Mouse (Mus musculus) ES-Bruce4 (cell line): ENCODE measurements around the gene Cel. TPM values are rescaled to one million over a fixed set of nuclear protein-coding genes. Genes with fewer than 3 reads are reported as not detected.
"Not testable (repeated sequence)": the region's sequence is repeated elsewhere in the genome, so short reads cannot be mapped to it uniquely, and the experiment has no call there.

Source experiments
- H3K27ac ChIP-seq: 2 replicates; pipeline ENCODE4 v1.5.1; 2012; ENCODE audit warnings: low read length, inconsistent platforms; ENCODE audit not compliant: insufficient read depth
- H3K27me3 ChIP-seq: 2 replicates; pipeline ENCODE4 v1.6.1; 2012; ENCODE audit warnings: mild to moderate bottlenecking, low read length, inconsistent platforms; ENCODE audit not compliant: control insufficient read depth, poor library complexity, insufficient read depth, severe bottlenecking
- H3K36me3 ChIP-seq: 2 replicates; pipeline ENCODE4 v1.6.1; 2012; ENCODE audit warnings: inconsistent platforms, mild to moderate bottlenecking, low read length, moderate library complexity; ENCODE audit not compliant: control insufficient read depth, poor library complexity, insufficient read depth, severe bottlenecking
- H3K4me1 ChIP-seq: one replicate; pipeline ENCODE4 v1.8.1; 2011; ENCODE audit warnings: low read length; ENCODE audit not compliant: control insufficient read depth, insufficient read depth
- H3K4me3 ChIP-seq: 2 replicates; pipeline ENCODE4 v1.5.1; 2011; ENCODE audit warnings: low read depth, mild to moderate bottlenecking, low read length
- H3K9ac ChIP-seq: 2 replicates; pipeline ENCODE4 v1.6.1; 2012; ENCODE audit warnings: low read depth, mild to moderate bottlenecking, inconsistent platforms; ENCODE audit not compliant: poor library complexity, severe bottlenecking
- H3K9me3 ChIP-seq: replicated peaks from 2 replicates; pipeline ENCODE4 v1.6.1; 2012; ENCODE audit warnings: mild to moderate bottlenecking, low read length, inconsistent platforms; ENCODE audit not compliant: control insufficient read depth, poor library complexity, insufficient read depth, severe bottlenecking
- CTCF ChIP-seq: IDR thresholded peaks from one replicate; pipeline ENCODE4 v1.8.1; 2011; ENCODE audit warnings: low read depth, low read length
- EP300 ChIP-seq: IDR thresholded peaks from 2 replicates; pipeline ENCODE4 v1.6.1; 2011; ENCODE audit warnings: low read depth, low read length; ENCODE audit not compliant: insufficient read depth
- POLR2A ChIP-seq: IDR thresholded peaks from one replicate; pipeline ENCODE4 v1.8.1; 2011; ENCODE audit warnings: low read length; ENCODE audit not compliant: insufficient read depth
- polyA plus RNA-seq: library from polyadenylated mRNA; stranded (reverse); fragments of >200 nt; gene quantifications from 2 replicates; pipeline ENCODE4 v1.2.4, GENCODE M21; 2011; ENCODE audit warnings: low read depth; ENCODE audit not compliant: missing spikeins, insufficient read depth, insufficient read length

The Cel gene
- polyA plus RNA-seq, 1 experiment, result not detected

- Histone ChIP-seq H3K27ac (peak overlapping the region; percentile 46), H3K27me3 (no peaks in the 10 kb centered on the region), H3K9ac (peak overlapping the region; percentile 71), H3K4me3 (peak overlapping the region; percentile 93), H3K9me3 (no peaks in the 10 kb centered on the region), H3K36me3 (no peaks in the 10 kb centered on the region), H3K4me1 (peaks cover 5% of the 10 kb centered on the region)
- TF ChIP-seq EP300 (peak; percentile 56; the same call in 1 of the 2 replicates), CTCF (no peak), POLR2A (no peak)
These were observed 49.5 kb downstream of the Cel start for GRCm38 (mm10) chr2:28513431-28514370.

GRCm38 (mm10) chr2:28512798-28513401 lies 50.3 kb downstream of the Cel start, which contains the start of gene Ralgds:
Gene Ralgds, plus strand, starts transcription at chr2:28513125.
- peak within 1 kb of the TSS; percentile 71 for H3K9ac ChIP-seq
- peak within 1 kb of the TSS; percentile 93 for H3K4me3 ChIP-seq
- H3K36me3 ChIP-seq, result no peaks in the 10 kb centered on the region
- H3K27me3 ChIP-seq, result no peaks in the 10 kb centered on the region
- peak within 1 kb of the TSS; percentile 46; the same call in 1 of the 2 replicates for H3K27ac ChIP-seq
- TF ChIP-seq CTCF (no peak), EP300 (no peak), POLR2A (no peak)
- H3K4me1 ChIP-seq, result peaks cover 3% of the 10 kb centered on the region
- H3K9me3 ChIP-seq, result no peaks in the 10 kb centered on the region

GRCm38 (mm10) chr2:28511600-28511999 lies 51.6 kb downstream of the Cel start:
- not testable (repeated sequence) for H3K4me3 ChIP-seq, H3K9me3 ChIP-seq, H3K27ac ChIP-seq, H3K27me3 ChIP-seq, H3K4me1 ChIP-seq, H3K36me3 ChIP-seq, H3K9ac ChIP-seq
- peak; percentile 2 for TF ChIP-seq CTCF

- peak; percentile 96 for TF ChIP-seq EP300
- TF ChIP-seq POLR2A, result no peak
- TF ChIP-seq CTCF, result no peak
- H3K4me3 ChIP-seq, result no peak overlapping the region
- H3K27me3 ChIP-seq, result no peaks in the 10 kb centered on the region
- no peak overlapping the region for H3K9ac ChIP-seq
- H3K4me1 ChIP-seq, result peaks cover 11% of the 10 kb centered on the region
- H3K9me3 ChIP-seq, result no peaks in the 10 kb centered on the region
- H3K36me3 ChIP-seq, result no peaks in the 10 kb centered on the region
- H3K27ac ChIP-seq, result peak overlapping the region; percentile 74
These were observed 56.9 kb downstream of the Cel start for GRCm38 (mm10) chr2:28506291-28506690.

- TF ChIP-seq CTCF (no peak), EP300 (no peak), POLR2A (no peak)
- no peak within 1 kb of the TSS for H3K9ac ChIP-seq
- H3K9me3 ChIP-seq, result no peaks in the 10 kb centered on the region
- H3K27ac ChIP-seq, result peak within 1 kb of the TSS; percentile 74
- H3K4me3 ChIP-seq, result peak within 1 kb of the TSS; percentile 39
- H3K4me1 ChIP-seq, result peaks cover 11% of the 10 kb centered on the region
- H3K27me3 ChIP-seq, result no peaks in the 10 kb centered on the region
- no peaks in the 10 kb centered on the region for H3K36me3 ChIP-seq
These were observed 57.4 kb downstream of the Cel start, which contains the start of gene Gm10134 for GRCm38 (mm10) chr2:28505795-28506194. Gene Gm10134, plus strand, starts transcription at chr2:28506095.

Other genes with a start within 250 kb of the Cel start
- 4.0 and 4.1 TPM in 2 replicates for gene Ppp1r26, start 116.6 kb downstream of the Cel start, polyA plus RNA-seq
- gene 1700007K13Rik, start 97.1 kb downstream of the Cel start, polyA plus RNA-seq, result 34.9 and 41.9 TPM in 2 replicates
- 68.4 and 74.6 TPM in 2 replicates for gene Mrps2, start 95.3 kb downstream of the Cel start, polyA plus RNA-seq
- 2.1 and 2.8 TPM in 2 replicates for gene Gbgt1, start 66.5 kb downstream of the Cel start, polyA plus RNA-seq
- 2.8 TPM in 1 of 2 replicates, not detected in the other for gene Gm10134, start 57.3 kb downstream of the Cel start, polyA plus RNA-seq
- 49.2 and 50.4 TPM in 2 replicates for gene Ralgds, start 50.3 kb downstream of the Cel start, polyA plus RNA-seq
- gene Gtf3c5, start 20.3 kb upstream of the Cel start, polyA plus RNA-seq, result 29.0 TPM in 2 replicates
- gene Gfi1b, start 58.6 kb upstream of the Cel start, polyA plus RNA-seq, result 0.49 and 0.76 TPM in 2 replicates
- gene Tsc1, start 77.8 kb upstream of the Cel start, polyA plus RNA-seq, result 26.9 and 32.5 TPM in 2 replicates
- 1.1 TPM in 1 of 2 replicates, not detected in the other for gene Spaca9, start 136.3 kb upstream of the Cel start, polyA plus RNA-seq
- gene Ak8, start 136.8 kb upstream of the Cel start, polyA plus RNA-seq, result 1.9 and 3.3 TPM in 2 replicates